Mouse (Mus musculus): ENCODE results near the gene Cdhr3. TPM values are rescaled to one million over a fixed set of nuclear protein-coding genes. Genes with fewer than 3 reads are reported as not detected.

The Cdhr3 gene
- polyA plus RNA-seq, 2 experiments, result not detected

DNA sequence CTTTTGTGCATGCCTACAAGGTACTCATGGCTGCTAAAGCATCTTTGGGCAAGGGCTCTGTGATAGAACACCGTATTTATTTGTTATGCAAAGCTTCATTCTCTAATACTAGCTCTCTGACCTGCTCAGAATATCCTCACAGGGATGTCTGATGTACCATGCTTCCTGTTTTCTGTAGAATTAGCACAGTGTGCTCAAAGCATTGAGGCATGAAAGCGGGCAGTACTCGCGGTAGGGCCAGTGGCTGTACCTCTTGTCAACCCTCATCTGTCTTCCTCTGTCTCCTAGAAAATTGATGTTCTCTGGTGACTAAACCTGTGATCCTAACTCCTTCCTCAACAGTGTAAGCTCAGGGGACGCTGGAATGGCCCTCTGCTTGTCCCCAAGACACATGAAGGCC, 98.6 kb downstream of the Cdhr3 start:
- no peak overlapping the region for H3K4me2 ChIP-seq (ENCODE audit: low read depth)
- no peak for ATAC-seq (ENCODE audit: insufficient read depth)
- H3K36me3 ChIP-seq (replicated peaks; ENCODE audit: control insufficient read depth, insufficient read depth, low read depth), result no peaks in the 10 kb centered on the region
- 51% methylated on average over 5 of the region's 5 CpGs for WGBS (ENCODE audit: insufficient replicate concordance)
- no peak for TF ChIP-seq EP300 (IDR thresholded peaks at IDR 0.05; ENCODE audit: low read depth)
- no peak for TF ChIP-seq CTCF (IDR thresholded peaks at IDR 0.05; ENCODE audit: low read depth)
- no peaks in the 10 kb centered on the region for H3K9me3 ChIP-seq (ENCODE audit: control insufficient read depth, low read length)
- no peak overlapping the region for H3K27ac ChIP-seq
- no peaks in the 10 kb centered on the region for H3K4me1 ChIP-seq (replicated peaks; ENCODE audit: control insufficient read depth in 2 of 2, insufficient read depth in 2 of 2, low read length in 1 of 2)
- no peaks in the 10 kb centered on the region for H3K27me3 ChIP-seq (ENCODE audit: control insufficient read depth, insufficient read depth, low read length)
- no peak overlapping the region for H3K4me3 ChIP-seq (ENCODE audit: insufficient read depth in 1 of 2, low read depth in 2 of 2, low read length in 2 of 2)
- no peak for DNase-seq (ENCODE audit: low read depth in 3 of 3, low spot score in 3 of 3)
- no peak overlapping the region for H3K9ac ChIP-seq (replicated peaks)

DNA sequence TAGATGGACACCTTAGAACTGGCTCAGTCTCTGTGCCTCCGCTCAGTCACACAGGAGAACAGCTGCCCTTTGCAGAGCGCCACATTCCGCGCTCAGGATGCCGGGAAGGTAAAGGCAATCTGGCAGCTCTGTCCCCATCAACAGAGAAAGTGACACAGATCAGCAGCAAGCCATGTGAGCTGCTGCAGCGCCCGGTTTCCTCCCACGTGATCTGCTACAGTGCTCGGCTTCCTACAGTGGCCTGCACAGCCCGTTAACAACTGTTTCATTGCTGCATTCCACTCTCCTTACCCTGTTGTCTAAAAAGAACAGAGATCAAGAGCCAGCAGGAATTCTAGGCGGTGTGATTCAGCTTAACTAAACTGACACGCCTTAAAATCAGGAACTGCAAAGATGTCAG, 102.9 kb downstream of the Cdhr3 start:
- no peak overlapping the region for H3K4me3 ChIP-seq (ENCODE audit: insufficient read depth in 1 of 2, low read depth in 2 of 2, low read length in 2 of 2)
- H3K4me1 ChIP-seq (replicated peaks; ENCODE audit: control insufficient read depth in 2 of 2, insufficient read depth in 2 of 2, low read length in 1 of 2), result no peaks in the 10 kb centered on the region
- 67% methylated on average over 12 of the region's 12 CpGs for WGBS (ENCODE audit: insufficient replicate concordance)
- H3K9ac ChIP-seq (replicated peaks), result no peak overlapping the region
- TF ChIP-seq EP300 (IDR thresholded peaks at IDR 0.05; ENCODE audit: low read depth) (no peak), CTCF (IDR thresholded peaks at IDR 0.05; ENCODE audit: low read depth) (no peak)
- no peak overlapping the region for H3K27ac ChIP-seq
- no peaks in the 10 kb centered on the region for H3K36me3 ChIP-seq (replicated peaks; ENCODE audit: control insufficient read depth, insufficient read depth, low read depth)
- no peaks in the 10 kb centered on the region for H3K9me3 ChIP-seq (ENCODE audit: control insufficient read depth, low read length)
- H3K4me2 ChIP-seq (ENCODE audit: low read depth), result no peak overlapping the region
- ATAC-seq (ENCODE audit: insufficient read depth) (no peak), DNase-seq (ENCODE audit: low read depth in 3 of 3, low spot score in 3 of 3) (no peak)
- H3K27me3 ChIP-seq (ENCODE audit: control insufficient read depth, insufficient read depth, low read length), result no peaks in the 10 kb centered on the region

DNA sequence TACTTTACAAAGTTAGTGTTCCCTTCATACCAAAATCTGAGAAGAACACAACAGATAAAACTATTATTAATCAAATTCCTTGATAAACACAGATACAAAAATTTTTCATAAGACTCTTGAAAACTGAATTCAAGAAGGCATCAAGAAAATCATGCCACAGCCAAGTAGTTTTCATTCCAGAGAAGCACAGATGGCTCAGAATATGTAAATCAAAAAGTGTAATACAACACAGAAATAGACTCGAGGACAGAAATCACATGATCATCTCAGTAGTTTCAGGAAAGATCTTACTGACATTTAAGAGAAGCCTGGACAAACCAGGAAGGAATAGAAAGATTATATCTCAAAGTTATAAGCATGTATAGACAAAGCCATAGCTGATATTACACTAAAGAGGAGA, 106.4 kb downstream of the Cdhr3 start:
- no peaks in the 10 kb centered on the region for H3K9me3 ChIP-seq (ENCODE audit: control insufficient read depth, low read length)
- no peak overlapping the region for H3K4me3 ChIP-seq (ENCODE audit: insufficient read depth in 1 of 2, low read depth in 2 of 2, low read length in 2 of 2)
- H3K4me1 ChIP-seq (replicated peaks; ENCODE audit: control insufficient read depth in 2 of 2, insufficient read depth in 2 of 2, low read length in 1 of 2), result no peaks in the 10 kb centered on the region
- no peak overlapping the region for H3K9ac ChIP-seq (replicated peaks)
- no peak overlapping the region for H3K27ac ChIP-seq
- DNase-seq (ENCODE audit: low read depth in 3 of 3, low spot score in 3 of 3) (no peak), ATAC-seq (ENCODE audit: insufficient read depth) (no peak)
- no peak overlapping the region for H3K4me2 ChIP-seq (ENCODE audit: low read depth)
- no peaks in the 10 kb centered on the region for H3K36me3 ChIP-seq (replicated peaks; ENCODE audit: control insufficient read depth, insufficient read depth, low read depth)
- no peaks in the 10 kb centered on the region for H3K27me3 ChIP-seq (ENCODE audit: control insufficient read depth, insufficient read depth, low read length)
- TF ChIP-seq CTCF (IDR thresholded peaks at IDR 0.05; ENCODE audit: low read depth), result no peak
- no peak for TF ChIP-seq EP300 (IDR thresholded peaks at IDR 0.05; ENCODE audit: low read depth)
- WGBS (ENCODE audit: insufficient replicate concordance), result 30% methylated on average over 1 of the region's 1 CpGs

Small RNA genes lying within 50 kb of the gene (microRNA-seq; reads per million reads assigned to microRNA genes)
- not detected for gene Gm22904

Other genes starting within 250 kb of the Cdhr3 start
- 9.6 and 14.6 TPM in 2 replicates for gene Sypl, start 139.0 kb downstream of the Cdhr3 start, polyA plus RNA-seq (2012; rRNA removed)
- 32.5 and 38.6 TPM in 2 replicates for gene Sypl, start 139.0 kb downstream of the Cdhr3 start, polyA plus RNA-seq (2014; fragmentation: Nextera tagmentation; extraction: Ambion mirVana)
- gene Atxn7l1, start 54.8 kb upstream of the Cdhr3 start, polyA plus RNA-seq (2012; rRNA removed), result 11.9 and 13.3 TPM in 2 replicates
- gene Atxn7l1, start 54.8 kb upstream of the Cdhr3 start, polyA plus RNA-seq (2014; fragmentation: Nextera tagmentation; extraction: Ambion mirVana), result 13.9 and 15.2 TPM in 2 replicates

All from liver, embryonic 14.5 days (tissue).